Mouse (Mus musculus): ENCODE measurements around the gene Spdya. TPM values are rescaled to one million over a fixed set of nuclear protein-coding genes. Genes with fewer than 3 reads are reported as not detected.

Gene Spdya
- 0.74 and 1.3 TPM in 2 replicates for polyA plus RNA-seq (2015; fragmentation: Nextera tagmentation; extraction: Ambion mirVana)

GRCm38 (mm10) chr17:71551757-71552451 lies at the start of gene Spdya:
Gene Spdya (plus strand): TSS chr17:71552061.

GRCm38 (mm10) chr17:71526711-71527564 lies 24.9 kb upstream of the Spdya start, which contains the start of gene Ndc80:
Gene Ndc80 (minus strand): TSS chr17:71526857.

GRCm38 (mm10) chr17:71615638-71616318 lies 63.9 kb downstream of the Spdya start, which contains the start of gene Wdr43:
Gene Wdr43 (plus strand): TSS chr17:71615895.

Other genes starting within 250 kb of the Spdya start
- gene Emilin2, start 240.1 kb upstream of the Spdya start, polyA plus RNA-seq (2015; fragmentation: Nextera tagmentation; extraction: Ambion mirVana) = 10.9 and 12.4 TPM in 2 replicates
- gene Gm4707, start 92.1 kb upstream of the Spdya start, polyA plus RNA-seq (2015; fragmentation: Nextera tagmentation; extraction: Ambion mirVana) = 0.66 and 1.4 TPM in 2 replicates
- gene Smchd1, start 76.7 kb upstream of the Spdya start, polyA plus RNA-seq (2015; fragmentation: Nextera tagmentation; extraction: Ambion mirVana) = 17.0 and 31.9 TPM in 2 replicates
- gene Ndc80, start 25.2 kb upstream of the Spdya start, polyA plus RNA-seq (2015; fragmentation: Nextera tagmentation; extraction: Ambion mirVana) = 12.5 and 14.8 TPM in 2 replicates
- gene Wdr43, start 63.8 kb downstream of the Spdya start, polyA plus RNA-seq (2015; fragmentation: Nextera tagmentation; extraction: Ambion mirVana) = 25.3 and 36.6 TPM in 2 replicates
- gene Togaram2, start 121.2 kb downstream of the Spdya start, polyA plus RNA-seq (2015; fragmentation: Nextera tagmentation; extraction: Ambion mirVana) = 0.04 and 0.25 TPM in 2 replicates
- not detected in 2 replicates for gene Pcare, start 200.8 kb downstream of the Spdya start, polyA plus RNA-seq (2015; fragmentation: Nextera tagmentation; extraction: Ambion mirVana)
- 10.6 and 12.3 TPM in 2 replicates for gene Clip4, start 216.4 kb downstream of the Spdya start, polyA plus RNA-seq (2015; fragmentation: Nextera tagmentation; extraction: Ambion mirVana)

Data from adrenal gland, postnatal 0 days (tissue).